Mouse (Mus musculus) lung, adult 2 months (tissue): ENCODE results near the gene Spry1. TPM values are rescaled to one million over a fixed set of nuclear protein-coding genes. Genes with fewer than 3 reads are reported as not detected.

Experiments
- DNase-seq: peaks from one replicate; pipeline ENCODE4 v3.0.0; 2022
- H3K4me1 ChIP-seq: fragments of 200-500 bp; 2 replicates; pipeline ENCODE4 v1.6.1; 2011; ENCODE audit warnings: low read length; ENCODE audit not compliant: control insufficient read depth, insufficient read depth
- H3K4me3 ChIP-seq: fragments of 200-500 bp; replicated peaks from 2 replicates; pipeline ENCODE3; 2011; ENCODE audit warnings: low read depth, mild to moderate bottlenecking, control low read depth, low read length; ENCODE audit errors: extremely low read depth
- CTCF ChIP-seq: fragments of 200-500 bp; IDR thresholded peaks from 2 replicates; pipeline ENCODE4 v1.5.1; 2011; ENCODE audit warnings: mild to moderate bottlenecking, low read length, control low read depth; ENCODE audit not compliant: insufficient read depth
- POLR2A ChIP-seq: fragments of 200-500 bp; IDR thresholded peaks from 2 replicates; pipeline ENCODE4 v1.6.1; 2011; ENCODE audit warnings: low read depth, mild to moderate bottlenecking, control low read depth, low read length, borderline replicate concordance; ENCODE audit errors: extremely low read depth
- WGBS: fragments of 180-500 bp; shearing (Covaris S2); methylation state at CpG from one replicate; pipeline ENCODE4 v1.1.7; 2018; 5-methylcytosine and 5-hydroxymethylcytosine counted together
- polyA plus RNA-seq: library from polyadenylated mRNA; depleted of rRNA; stranded (reverse); fragments of >200 nt; gene quantifications from 2 replicates; pipeline ENCODE4 v1.2.3, GENCODE M21; 2012; rRNA removed

Spry1 gene
- polyA plus RNA-seq, 1 experiment = 124 TPM

DNA sequence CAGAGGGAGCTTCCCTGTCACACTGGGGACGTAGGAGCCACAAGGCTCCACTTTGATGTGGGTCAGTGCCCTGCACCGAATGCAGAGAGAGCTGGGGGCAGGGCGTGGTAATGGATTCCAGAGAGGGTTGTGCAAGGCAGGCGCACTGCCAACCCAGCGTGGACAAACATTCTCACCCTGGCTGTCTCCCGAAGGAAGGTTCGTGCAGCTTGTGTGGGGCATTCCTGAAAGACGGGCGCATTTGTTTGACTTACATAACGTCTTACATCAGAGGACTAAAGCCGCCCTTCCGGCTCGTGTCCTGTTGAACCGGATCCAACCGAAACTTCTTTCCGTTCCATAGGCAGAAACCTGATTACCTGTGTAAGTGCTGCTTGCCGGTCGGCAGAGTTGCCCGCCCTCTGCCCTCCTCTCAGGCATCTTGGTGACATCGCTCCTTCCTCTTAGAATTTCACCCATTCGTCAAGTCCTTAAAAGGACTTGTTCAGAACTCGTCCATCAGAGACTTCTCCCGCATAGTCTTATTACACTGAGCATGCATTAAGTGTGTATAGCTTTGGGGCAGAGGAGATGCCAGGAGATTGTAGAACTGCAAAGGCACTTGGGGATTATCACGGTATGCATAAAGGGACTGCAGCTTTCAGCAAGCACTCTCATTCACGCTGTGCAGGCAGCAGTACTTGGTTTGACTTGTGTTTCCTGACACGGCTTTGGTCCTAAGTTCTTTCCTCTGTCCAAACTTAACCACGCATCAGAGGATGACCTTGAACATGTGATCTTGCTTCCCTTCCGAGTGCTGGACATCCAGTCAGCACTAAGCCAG lies 47.6 kb downstream of the Spry1 start:
- H3K4me3 ChIP-seq = peak overlapping the region; percentile 29
- peaks cover 7% of the 10 kb centered on the region; the same call in 1 of the 2 replicates for H3K4me1 ChIP-seq
- WGBS = 19% methylated on average over 28 of the region's 28 CpGs
- peak; percentile 58; the same call in 1 of the 2 replicates for TF ChIP-seq POLR2A
- TF ChIP-seq CTCF = no peak
- DNase-seq = peak; percentile 89

DNA sequence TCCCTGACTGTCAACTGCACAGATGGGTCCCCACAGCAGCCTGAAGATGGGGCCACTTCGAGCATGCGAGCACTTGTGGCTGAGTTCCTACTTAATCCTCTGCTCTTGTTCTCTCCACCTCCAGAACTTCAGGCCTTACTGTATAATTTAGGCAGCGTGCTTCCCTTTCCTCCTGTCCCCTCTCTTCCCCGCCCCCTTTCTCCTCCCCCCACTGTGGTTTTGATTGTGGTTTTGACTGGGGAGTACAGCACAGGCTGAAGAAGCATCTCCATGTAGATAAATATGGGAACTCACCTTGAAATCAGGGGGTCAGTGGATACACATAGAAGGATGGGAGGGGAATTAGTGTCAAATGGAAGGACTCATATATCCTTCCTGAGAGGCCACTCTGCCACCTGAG lies 53.2 kb downstream of the Spry1 start:
- Histone ChIP-seq H3K4me1 (no peaks in the 10 kb centered on the region), H3K4me3 (no peak overlapping the region)
- 85% methylated on average over 4 of the region's 4 CpGs for WGBS
- TF ChIP-seq CTCF (no peak), POLR2A (no peak)
- no peak for DNase-seq

DNA sequence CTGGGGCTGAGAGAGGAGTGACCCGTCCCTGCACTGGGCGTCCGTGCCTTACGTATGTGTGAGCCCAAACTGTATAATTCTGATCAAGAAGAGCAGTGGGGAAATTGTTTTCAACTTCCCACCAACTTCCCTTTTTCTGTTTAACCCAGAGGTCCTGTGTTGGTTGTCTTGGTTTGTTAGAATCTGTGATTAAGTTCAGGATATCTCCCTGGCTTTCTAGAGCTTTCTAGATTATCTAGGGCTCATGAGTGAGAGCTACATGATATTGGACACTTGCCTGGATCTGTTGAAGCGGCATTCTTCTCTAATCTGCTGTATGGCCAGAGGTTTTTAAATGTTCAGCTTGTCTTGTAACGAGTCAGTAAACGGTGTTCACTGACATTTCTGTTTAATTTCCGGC lies 53.8 kb downstream of the Spry1 start:
- 52% methylated on average over 8 of the region's 8 CpGs for WGBS
- H3K4me1 ChIP-seq = no peaks in the 10 kb centered on the region
- H3K4me3 ChIP-seq = no peak overlapping the region
- no peak for TF ChIP-seq CTCF
- no peak for DNase-seq

Other genes starting within 250 kb of the Spry1 start
- 0.92 and 2.4 TPM in 2 replicates for gene Spata5, start 220.1 kb upstream of the Spry1 start, polyA plus RNA-seq
- gene Nudt6, start 219.7 kb upstream of the Spry1 start, polyA plus RNA-seq = 11.1 TPM in 2 replicates
- 7.1 and 9.5 TPM in 2 replicates for gene Gm5148, start 84.5 kb downstream of the Spry1 start, polyA plus RNA-seq